Mouse (Mus musculus): ENCODE data around the gene Sbk1.
A peak's percentile ranks its signal among the peaks of the same experiment; 100 is the strongest.
"Not testable (repeated sequence)": the region's sequence is repeated elsewhere in the genome, so short reads cannot be mapped to it uniquely, and the experiment has no call there.

The Sbk1 gene

GRCm38 (mm10) chr7:126287493-126288103, 15.2 kb downstream of the Sbk1 start:
- peak in 1 of 2 experiments; percentile 27 for DNase-seq (ENCODE audit: low spot score in 2 of 2)

GRCm38 (mm10) chr7:126288104-126288497, 15.7 kb downstream of the Sbk1 start:
- DNase-seq (ENCODE audit: low spot score in 2 of 2), result no peak

GRCm38 (mm10) chr7:126288571-126289091, 16.2 kb downstream of the Sbk1 start:
- no peak for DNase-seq (ENCODE audit: low spot score in 2 of 2)

- DNase-seq (ENCODE audit: low spot score in 2 of 2), result no peak
Observed at GRCm38 (mm10) chr7:126289371-126289770, 17.0 kb downstream of the Sbk1 start.

GRCm38 (mm10) chr7:126289956-126290355, 17.5 kb downstream of the Sbk1 start:
- DNase-seq (ENCODE audit: low spot score in 2 of 2), result no peak

- no peak for DNase-seq (ENCODE audit: low spot score in 2 of 2)
Observed at GRCm38 (mm10) chr7:126291681-126292545, 19.5 kb downstream of the Sbk1 start.

- no peak for DNase-seq (ENCODE audit: low spot score in 2 of 2)
Observed at GRCm38 (mm10) chr7:126293091-126293490, 20.7 kb downstream of the Sbk1 start.

- DNase-seq (ENCODE audit: low spot score in 2 of 2), result no peak
Observed at GRCm38 (mm10) chr7:126297579-126298460, 25.4 kb downstream of the Sbk1 start.

- no peak for DNase-seq (ENCODE audit: low spot score in 2 of 2)
Observed at GRCm38 (mm10) chr7:126298856-126299255, 26.4 kb downstream of the Sbk1 start.

- DNase-seq (ENCODE audit: low spot score in 2 of 2), result not testable (repeated sequence)
Observed at GRCm38 (mm10) chr7:126301831-126302230, 29.4 kb downstream of the Sbk1 start.

- DNase-seq (ENCODE audit: low spot score in 2 of 2), result no peak
Observed at GRCm38 (mm10) chr7:126311822-126312221, 39.4 kb downstream of the Sbk1 start.

GRCm38 (mm10) chr7:126313309-126313708, 40.9 kb downstream of the Sbk1 start:
- DNase-seq (ENCODE audit: low spot score in 2 of 2), result no peak

- no peak for DNase-seq (ENCODE audit: low spot score in 2 of 2)
Observed at GRCm38 (mm10) chr7:126314273-126314672, 41.9 kb downstream of the Sbk1 start.

GRCm38 (mm10) chr7:126323729-126324128, 51.3 kb downstream of the Sbk1 start:
- DNase-seq (ENCODE audit: low spot score in 2 of 2), result peak; percentile 64 to 75

GRCm38 (mm10) chr7:126324791-126325190, 52.4 kb downstream of the Sbk1 start:
- no peak for DNase-seq (ENCODE audit: low spot score in 2 of 2)

- not testable (repeated sequence) for DNase-seq (ENCODE audit: low spot score in 2 of 2)
Observed at GRCm38 (mm10) chr7:126325576-126326273, 53.3 kb downstream of the Sbk1 start.

GRCm38 (mm10) chr7:126328848-126329247, 56.4 kb downstream of the Sbk1 start:
- not testable (repeated sequence) for DNase-seq (ENCODE audit: low spot score in 2 of 2)

GRCm38 (mm10) chr7:126329907-126330645, 57.7 kb downstream of the Sbk1 start:
- no peak for DNase-seq (ENCODE audit: low spot score in 2 of 2)

- no peak for DNase-seq (ENCODE audit: low spot score in 2 of 2)
Observed at GRCm38 (mm10) chr7:126330693-126331092, 58.3 kb downstream of the Sbk1 start.

- no peak for DNase-seq (ENCODE audit: low spot score in 2 of 2)
Observed at GRCm38 (mm10) chr7:126332691-126333090, 60.3 kb downstream of the Sbk1 start.
